Mouse (Mus musculus) heart, adult 18-20 months (tissue): ENCODE measurements at regions not wholly inside any gene's neighbourhood (a gene's known extent, or its start where the extent isn't known, plus 50 kb on each side); places are given as distances from the start of the nearest gene placed in this dataset.
A peak's percentile ranks its signal among the peaks of the same experiment; 100 is the strongest.

Experiments
- DNase-seq, 2 experiments: peaks; one replicate each; pipeline ENCODE4 v3.0.0; 2021 to 2022; ENCODE audit warnings: mixed read lengths in 1 of 2

DNA sequence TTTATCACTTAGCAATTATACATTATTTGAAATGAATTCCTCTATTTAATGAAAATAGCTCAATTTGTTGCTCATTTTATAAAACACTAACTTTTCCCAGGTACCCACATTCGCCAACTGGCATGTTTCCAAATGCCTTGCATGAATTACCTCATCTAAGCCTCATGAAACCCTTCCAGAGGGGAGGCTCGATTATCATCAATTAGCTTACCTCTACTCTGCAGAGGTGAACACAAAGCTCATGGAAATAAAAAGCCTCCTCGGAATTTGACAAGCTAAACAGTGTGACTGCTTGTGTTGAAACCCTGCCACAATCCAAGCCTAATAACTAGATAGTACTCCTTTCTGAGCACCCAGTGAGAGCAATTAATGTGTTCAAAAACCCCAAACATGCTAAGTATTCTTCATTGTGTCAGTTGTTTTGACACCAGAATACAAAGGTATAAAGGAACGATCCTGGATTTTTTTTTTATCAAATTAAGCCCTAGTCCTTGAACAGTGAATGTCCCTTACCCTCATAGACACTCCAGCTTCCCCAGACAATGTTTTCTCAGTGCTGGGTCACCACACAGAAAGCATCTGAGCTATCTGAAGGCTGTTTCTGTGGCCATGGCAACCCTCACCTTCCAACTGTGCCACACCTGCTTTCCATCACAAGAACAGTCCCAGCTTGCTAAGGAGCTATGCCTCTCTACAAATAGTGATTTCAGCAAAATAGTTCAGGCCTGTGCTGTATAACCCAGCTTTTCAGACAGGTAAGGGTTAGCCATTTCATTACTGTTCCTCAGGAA, 530.4 kb downstream of the Rapgef2 start:
- no peak for DNase-seq

GRCm38 (mm10) chr3:78736111-78736510, 550.2 kb downstream of the Rapgef2 start:
- DNase-seq, result no peak

DNA sequence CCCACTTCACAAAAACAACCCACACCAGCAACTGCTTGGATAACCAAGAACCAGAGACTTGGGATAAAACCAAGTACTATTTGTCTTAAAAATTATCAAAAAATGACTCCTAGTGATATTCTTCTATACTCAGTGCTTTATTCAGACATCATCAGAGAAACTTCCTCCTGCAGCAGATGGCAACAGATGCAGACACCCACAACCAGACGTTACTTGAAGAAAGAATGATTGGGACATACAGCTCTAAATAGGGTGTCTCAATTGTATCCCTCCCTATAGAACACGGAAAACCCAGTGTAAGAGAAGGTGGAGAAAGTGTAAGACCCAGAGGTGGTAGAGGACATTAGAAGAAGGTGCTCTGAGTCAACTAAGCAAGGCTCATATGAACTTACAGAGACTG, 569.6 kb downstream of the Rapgef2 start:
- DNase-seq, result no peak

GRCm38 (mm10) chr3:78707687-78708086, 578.6 kb downstream of the Rapgef2 start:
- no peak for DNase-seq

GRCm38 (mm10) chr3:78698936-78699335, 587.4 kb downstream of the Rapgef2 start:
- no peak for DNase-seq

DNA sequence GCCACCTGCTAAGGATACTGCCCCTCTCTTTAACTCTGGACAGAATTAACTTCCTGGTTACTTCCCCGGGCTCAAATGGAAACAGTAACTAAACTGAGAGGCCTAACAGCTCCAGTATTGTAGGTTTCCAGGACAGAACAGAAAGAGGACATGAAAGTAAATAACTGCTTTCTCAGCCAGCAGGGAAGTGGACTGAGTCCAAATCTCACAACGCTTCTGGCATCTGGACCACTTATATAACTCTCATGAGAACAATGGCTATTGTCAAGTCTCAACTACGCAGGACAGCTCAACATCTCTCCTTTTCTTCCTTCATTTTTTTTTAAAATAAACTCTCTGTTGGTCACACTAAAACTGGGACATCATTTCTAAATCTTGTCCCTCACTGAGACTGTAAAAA, 594.8 kb downstream of the Rapgef2 start:
- peak; percentile 9 to 29 for DNase-seq

GRCm38 (mm10) chr3:78677656-78678055, 608.7 kb downstream of the Rapgef2 start:
- DNase-seq, result no peak

- DNase-seq, result no peak
These were observed 609.5 kb downstream of the Rapgef2 start for GRCm38 (mm10) chr3:78676806-78677205.

GRCm38 (mm10) chr3:78674529-78675187, 611.7 kb downstream of the Rapgef2 start:
- no peak for DNase-seq

DNA sequence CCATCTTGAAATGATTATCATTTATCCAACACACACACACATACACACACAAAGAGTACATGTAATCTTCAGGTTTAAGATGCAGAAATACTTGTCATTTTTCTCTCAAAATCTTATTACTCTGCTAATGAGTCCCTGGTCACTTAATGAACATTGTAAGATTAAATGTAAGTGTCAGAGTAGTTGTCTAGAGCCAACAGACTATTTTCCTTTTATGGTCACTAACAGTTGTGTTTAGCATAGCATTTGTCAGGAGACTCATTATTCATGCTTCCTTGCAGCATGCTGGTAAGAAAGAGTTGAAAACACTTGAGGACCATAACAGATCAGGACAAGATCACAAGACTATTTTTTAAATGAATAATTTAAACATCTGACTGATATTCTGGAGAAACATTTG, 618.3 kb downstream of the Rapgef2 start:
- no peak for DNase-seq

DNA sequence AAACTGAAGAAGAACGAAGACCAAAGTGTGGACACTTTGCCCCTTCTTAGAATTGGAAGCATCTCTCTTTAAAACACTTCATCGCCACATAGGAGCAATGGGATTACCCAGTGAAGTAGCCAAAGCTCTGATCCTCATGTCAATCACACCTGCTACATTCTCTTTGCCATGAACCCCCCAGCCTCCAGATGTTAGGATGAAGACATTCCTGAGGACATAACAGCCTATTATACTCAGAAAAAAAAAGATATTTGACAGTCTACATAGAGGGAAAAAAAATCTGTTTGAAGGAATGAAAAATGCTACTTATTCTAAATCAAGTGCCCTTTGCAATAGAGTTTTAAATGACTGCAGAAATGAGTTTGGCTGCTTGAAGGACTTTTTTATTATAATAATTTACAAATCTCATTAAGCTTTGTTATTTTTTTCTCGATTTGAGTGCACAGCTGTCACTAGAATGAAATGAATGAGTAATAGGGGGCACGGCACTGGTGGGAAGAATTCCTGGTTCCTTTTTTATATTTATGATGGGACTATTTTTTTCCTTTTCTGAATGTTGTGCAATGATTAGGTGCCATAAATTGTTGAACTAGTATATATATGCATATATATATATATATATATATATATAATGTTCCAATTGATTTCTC, 618.8 kb downstream of the Rapgef2 start:
- DNase-seq, result no peak

GRCm38 (mm10) chr3:78648115-78648514, 638.2 kb downstream of the Rapgef2 start:
- DNase-seq, result no peak

DNA sequence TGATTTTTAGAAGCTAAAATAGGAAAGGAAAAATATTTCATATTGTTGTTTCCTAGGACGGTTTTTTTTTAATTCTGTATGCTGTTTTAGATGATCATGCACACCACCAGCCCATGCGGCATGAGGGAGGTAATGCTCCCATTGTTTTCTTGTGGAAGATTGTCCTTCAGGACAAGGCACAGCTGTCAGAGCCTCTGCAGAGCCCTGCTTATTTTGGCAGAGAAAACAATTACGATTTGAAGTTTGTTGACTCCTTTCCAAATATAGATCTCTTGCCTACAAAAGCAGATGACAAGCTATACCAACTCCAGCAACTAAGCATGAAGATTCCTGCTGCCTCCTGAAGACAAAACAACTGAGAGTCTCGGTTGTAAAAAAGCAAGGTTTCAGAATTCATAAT, 650.9 kb downstream of the Rapgef2 start:
- DNase-seq, result peak; percentile 3 to 7

DNA sequence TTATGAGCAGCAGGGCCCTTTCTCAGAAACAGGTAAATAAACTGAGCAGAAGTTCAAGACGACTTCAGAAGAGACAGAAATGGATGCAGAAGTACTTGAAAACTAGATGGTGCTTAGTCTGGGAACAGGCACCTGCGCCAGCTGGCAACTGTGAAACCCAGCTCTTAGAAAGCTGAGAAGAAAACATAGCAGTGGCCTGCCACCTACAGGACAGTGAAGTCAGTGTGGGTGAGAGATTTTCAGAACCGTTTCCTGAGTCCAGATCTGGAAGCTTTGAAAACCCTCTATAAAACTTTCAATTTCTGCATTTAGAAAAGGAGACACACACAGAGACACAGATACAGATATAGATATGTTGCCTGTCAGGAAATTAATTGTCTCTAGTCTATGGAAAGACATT, 667.4 kb downstream of the Rapgef2 start:
- peak; percentile 27 to 60 for DNase-seq

GRCm38 (mm10) chr3:78594718-78595236, 691.5 kb downstream of the Rapgef2 start:
- DNase-seq, result no peak

- DNase-seq, result no peak
These were observed 692.0 kb downstream of the Rapgef2 start for GRCm38 (mm10) chr3:78594305-78594704.

DNA sequence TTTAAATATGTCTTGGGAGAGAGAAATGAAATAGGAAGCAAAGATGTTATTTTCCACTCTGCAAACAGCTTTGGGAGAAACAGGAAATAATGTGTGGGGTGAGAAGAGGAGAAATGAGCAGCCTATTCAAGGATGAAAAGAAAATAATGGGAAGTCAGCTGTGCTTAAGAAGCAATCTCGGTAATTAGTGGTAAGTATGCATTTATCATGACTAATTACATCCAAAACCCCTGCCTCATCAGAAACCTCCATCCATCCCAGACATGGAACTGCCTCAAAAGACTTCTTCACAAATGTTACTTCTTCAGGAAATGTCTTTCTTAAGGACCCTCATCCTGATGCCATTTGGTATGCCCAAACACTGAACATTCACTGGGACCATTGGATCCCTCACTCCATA, 699.7 kb downstream of the Rapgef2 start:
- DNase-seq, result no peak

- peak; percentile 9 to 17 for DNase-seq
These were observed 704.4 kb downstream of the Rapgef2 start for GRCm38 (mm10) chr3:78581868-78582267.

- DNase-seq, result no peak
These were observed 705.2 kb downstream of the Rapgef2 start for GRCm38 (mm10) chr3:78581100-78581499.

- DNase-seq, result no peak
These were observed 710.5 kb downstream of the Rapgef2 start for GRCm38 (mm10) chr3:78575667-78576464.

DNA sequence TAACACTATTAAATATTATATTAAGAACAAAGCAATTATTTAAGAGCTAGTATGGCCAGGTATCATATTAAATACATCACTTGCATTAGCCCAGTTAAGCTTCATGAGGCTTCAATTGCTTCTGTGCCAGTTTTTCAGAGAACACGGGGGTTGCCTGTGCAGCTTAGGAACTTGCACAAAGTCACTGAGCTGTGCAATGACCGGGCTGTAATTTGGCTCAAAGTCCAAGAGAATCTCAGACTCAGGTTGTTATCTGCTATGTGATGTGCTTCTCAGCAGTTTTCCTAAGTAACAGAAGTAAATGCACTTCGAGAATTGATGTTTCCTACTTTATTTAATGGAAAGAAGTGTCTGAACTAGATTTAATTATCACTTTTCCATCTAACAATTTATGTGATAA, 711.5 kb downstream of the Rapgef2 start:
- no peak for DNase-seq

GRCm38 (mm10) chr3:78573299-78573698, 713.0 kb downstream of the Rapgef2 start:
- no peak for DNase-seq
